Mouse (Mus musculus): Measurements from ENCODE around the gene Msh5.

- TF ChIP-seq POLR2A (IDR thresholded peaks at IDR 0.05; ENCODE audit: low read depth, low read length) (no peak), CTCF (IDR thresholded peaks at IDR 0.05; ENCODE audit: extremely low read depth, insufficient read length, insufficient replicate concordance, low read depth, low read length) (no peak)
Observed at GRCm38 (mm10) chr17:35074097-35074496, 27.6 kb upstream of the Msh5 start.
